Mouse (Mus musculus) spleen, postnatal 14 days (tissue): ENCODE measurements around the gene Rer1.
"Not testable (repeated sequence)": the region's sequence is repeated elsewhere in the genome, so short reads cannot be mapped to it uniquely, and the experiment has no call there.

Experiments used
- DNase-seq, 2 experiments: peaks; one replicate each; pipeline ENCODE4 v3.0.0; 2021 to 2022; ENCODE audit warnings: low spot score in 2 of 2

Rer1 gene

DNA sequence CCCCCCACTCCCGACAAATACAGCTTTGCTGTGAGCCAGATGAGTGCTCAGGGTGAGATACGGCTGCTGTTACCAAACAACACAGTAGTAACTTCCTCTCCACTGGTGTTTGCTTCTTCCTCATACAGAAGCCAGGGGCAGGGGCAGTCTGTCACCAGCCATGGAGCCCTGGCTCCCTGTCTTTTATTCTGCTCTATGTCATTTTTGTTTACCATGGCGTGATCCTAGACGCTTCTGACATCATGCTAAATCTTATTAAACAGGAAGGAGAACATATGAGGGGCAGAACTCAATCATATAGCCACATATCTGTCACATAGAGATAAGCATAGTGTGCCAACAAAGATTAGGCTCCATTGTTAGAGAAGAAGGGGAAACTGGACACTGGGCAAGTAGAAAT, 30.4 kb upstream of the Rer1 start:
- DNase-seq: no peak

DNA sequence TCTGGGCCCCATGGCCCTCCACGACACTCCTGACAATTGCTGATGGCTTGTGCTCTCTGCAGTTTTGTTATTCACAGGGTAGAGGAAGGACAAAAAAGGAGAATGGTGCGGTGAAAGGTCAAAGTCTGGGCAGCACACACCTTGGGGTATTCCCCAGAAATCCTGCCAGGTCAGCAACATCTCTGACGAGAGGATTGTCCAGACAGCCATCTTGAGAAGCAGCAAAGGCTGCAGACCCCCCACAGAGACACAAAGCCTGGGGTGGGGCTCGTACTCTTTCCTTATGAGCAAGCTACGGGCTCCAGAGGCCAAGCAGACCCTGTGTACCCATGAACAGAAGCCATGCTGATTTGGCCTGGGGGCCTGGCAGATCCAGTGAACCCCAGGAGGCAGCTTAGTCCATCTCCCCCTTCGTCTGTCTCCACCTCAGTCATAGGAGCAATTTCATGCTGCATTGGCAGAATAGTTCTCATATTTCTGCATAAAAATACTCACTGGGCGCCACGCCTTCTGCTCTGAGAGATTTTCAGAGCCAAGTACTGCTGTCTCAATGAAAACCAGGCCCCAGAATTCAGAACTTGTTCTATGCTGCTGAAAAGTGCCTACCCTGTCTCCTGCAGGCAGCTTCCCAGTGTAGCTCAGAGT, 27.7 kb upstream of the Rer1 start:
- no peak for DNase-seq

DNA sequence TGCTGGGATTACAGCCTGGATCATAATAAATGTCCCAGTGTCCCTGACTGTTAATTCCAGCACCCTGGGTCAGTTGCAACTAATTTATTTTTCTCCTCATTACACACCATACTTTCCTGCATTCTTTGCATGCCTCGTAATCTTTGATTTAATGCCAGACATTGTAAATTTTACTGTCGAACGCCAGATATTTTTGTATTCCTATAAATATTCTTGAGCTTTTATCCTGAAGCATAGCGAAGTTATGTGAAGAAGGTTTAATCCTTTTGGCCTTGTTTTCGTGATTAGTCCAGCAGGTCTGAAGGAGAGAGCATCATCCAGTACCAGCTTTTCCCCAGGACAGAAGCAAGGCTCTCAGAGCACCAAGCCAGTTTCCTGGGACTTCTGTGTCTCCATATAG, 23.3 kb upstream of the Rer1 start:
- no peak for DNase-seq

DNA sequence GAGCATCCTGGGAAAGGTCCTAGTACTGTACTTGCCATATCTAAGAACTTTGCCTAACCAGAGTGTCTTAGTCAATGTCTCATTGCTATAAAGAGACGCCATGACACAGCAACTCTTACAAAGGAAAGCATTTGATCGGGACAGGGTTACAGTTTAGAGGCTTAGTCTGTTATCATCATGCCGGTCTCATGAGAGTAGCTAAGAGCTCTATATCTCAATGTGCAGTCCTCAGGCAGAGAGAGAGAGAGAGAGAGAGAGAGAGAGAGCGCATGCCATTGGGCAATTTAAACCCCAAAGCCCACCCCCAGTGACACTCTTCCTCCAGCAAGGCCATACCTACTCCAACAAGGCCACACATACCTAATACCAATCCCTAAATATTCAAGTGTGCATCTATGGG, 21.7 kb upstream of the Rer1 start:
- no peak for DNase-seq

DNA sequence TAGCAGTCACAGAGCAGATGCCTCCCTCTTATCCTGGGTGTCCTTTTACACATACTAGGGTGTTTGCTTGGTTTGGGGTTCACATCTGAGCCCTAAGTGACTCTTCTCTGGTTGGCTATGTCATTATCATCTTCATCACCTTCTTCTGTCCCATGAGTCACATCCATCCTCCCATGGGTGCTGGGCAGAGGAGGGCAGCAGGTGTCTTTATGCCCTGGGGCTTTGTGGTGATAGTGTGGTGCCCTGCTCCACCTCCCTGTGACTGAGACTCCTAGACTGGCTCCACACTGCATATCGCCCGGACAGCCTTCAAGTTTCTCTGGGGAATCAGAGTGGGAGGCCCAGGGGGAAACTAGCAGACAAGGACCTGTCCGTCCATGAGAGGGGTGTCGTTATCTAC, 12.4 kb upstream of the Rer1 start:
- DNase-seq: no peak

DNA sequence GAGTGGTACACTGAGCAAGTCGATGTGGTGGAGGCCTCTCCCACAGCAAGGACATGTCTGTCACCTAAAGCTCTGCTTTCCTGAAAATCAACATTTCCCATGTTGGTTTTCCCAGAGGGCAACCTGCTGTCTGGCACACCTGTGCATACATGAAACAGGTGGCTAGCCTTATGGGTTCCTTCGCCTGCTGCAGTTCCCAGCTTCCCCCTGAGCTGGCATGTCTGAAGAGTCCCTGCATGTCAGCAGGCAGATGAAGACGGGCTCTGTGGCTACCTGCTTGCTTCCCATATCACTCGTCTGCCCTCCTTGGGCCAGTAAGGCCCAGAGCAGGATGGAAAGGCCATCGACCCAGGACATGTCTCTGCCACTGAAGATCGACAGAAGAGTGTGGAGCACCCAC, 11.3 kb upstream of the Rer1 start:
- DNase-seq: no peak

DNA sequence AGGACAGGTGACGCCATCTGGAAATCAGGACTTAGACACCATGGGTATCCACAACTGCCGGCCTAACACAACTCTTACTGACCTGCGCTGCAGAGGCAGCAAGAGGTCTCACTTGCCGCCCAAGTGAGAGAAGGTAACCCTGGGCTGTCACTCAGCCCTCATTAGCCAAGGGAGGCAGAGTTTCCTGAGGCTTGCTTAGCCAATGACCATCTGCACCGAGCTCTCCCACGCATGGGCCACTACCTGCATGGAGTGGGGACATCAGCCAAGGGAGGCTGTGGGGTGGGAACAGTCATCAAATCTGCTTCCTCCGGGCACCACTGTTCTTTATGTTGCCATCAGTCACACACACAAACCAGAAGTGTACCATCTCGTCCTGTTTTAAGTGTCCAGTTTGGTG, 9.8 kb upstream of the Rer1 start:
- no peak for DNase-seq

DNA sequence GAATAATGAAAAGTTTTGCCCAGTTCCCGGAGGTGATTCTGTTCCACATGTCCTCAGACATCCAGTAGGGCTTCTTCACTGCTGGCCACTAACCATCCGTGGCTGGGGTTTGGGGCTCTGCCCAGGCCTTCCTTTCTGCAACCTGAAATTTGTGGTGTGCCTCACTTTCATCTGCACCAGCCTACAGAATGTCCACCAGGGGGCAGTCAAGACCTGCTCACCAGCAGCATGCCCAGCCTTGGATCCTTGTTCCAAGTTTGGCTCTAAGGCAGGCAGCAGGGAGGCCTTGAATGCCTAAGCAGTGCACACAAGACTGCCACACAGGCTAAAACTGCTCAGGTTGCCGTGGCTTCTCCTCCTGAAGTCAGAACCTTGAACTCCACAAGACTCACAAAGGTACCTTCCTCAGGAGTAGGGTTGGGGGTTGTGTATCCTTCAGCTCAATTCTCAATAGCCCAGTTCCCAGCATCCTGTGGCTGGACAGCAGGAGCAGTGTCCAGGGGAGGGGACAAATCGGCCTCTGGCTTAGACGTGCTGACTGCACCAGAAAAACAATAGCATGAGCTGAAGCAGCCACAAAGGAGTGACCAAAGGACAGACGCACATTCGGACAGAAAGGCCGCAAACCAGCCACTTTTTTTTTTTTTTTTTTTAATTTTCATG, 9.2 kb upstream of the Rer1 start:
- peak; percentile 46 to 74 for DNase-seq

DNA sequence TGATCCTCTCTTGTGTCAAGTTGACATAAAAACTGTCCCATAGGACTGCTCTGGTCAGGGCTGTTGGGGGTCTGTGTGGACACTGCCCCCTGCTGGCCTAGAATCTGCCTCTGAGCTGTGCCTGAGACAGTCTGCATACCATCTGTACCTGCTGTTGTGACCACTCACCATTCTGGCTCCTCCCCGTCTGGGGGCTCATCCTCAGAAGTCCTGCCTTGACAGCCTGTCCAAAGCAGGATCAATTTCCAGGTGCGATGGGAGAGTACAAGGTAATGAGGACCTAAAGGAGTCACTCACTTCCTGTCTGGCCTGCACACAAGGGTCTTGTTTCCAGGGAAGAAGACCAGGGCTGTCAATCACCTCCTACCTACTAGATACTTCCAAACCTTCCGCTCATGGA, 8.4 kb upstream of the Rer1 start:
- peak; percentile 41 to 60 for DNase-seq

DNA sequence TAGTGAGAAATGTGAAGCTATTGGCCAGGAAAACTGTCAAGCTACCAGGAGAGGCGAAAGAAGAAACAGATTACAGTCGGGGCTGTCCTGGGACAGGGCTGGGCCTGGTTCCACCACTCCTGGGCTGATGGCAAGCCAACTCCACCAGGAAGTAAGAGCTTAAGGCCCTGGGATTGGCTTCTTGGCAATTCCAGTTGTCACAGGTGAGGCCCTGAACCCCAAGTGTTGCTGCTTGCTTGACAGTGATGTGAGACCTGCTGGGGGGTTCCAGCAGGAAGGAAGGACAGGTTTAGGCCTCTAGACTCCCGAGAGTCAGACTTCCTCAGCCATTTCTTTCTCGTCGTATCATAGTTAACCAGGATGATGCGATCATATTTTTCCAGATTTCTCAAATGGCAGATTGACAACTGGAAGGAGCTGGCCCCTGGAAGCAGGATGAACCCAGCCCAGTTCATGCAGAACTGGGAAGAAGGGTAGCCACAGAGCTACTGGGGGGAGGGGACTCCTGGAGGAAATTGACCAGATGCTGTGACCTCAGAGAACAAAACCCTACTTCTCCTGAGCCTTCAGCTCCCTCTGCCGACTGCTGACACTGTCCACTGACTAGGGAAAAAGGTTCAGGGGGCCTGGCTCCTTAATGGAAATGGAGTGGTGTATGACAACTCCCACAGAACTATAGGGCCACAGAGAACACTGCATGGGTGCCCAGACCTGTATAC, 7.4 kb upstream of the Rer1 start:
- DNase-seq: no peak

DNA sequence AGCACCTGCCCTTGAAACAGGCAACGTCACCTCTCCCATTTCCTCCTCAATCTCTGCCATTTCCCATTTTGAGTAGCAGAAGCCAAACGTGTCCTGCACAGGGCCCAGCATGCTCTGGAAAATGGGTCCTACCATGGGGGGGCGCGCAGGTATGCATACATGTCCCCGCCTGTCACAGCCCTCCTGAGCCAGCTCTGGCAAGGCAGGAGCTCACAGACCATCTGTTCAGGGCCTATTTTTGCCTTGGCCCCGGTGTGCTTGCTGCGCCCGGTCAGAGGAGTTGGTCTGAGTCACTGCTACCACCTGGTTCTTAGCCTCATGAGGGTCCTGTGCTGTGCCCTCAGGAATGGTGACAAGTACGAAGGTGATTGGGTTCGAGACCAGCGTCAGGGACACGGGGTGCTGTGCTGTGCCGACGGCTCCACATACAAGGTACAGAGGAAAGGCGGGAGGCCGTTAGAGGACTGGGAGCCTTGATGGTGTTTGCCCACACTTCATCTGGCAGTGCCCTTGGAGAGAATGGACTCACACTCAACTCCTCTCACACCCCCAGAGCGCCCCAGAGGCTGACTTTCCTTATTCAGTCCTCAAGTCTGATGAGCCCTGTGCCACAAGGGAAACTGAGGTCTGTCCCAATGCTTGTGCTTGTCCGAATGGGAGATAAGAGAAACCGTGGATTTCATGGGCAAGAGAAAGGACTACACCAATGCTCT, 6.7 kb upstream of the Rer1 start:
- no peak for DNase-seq

DNA sequence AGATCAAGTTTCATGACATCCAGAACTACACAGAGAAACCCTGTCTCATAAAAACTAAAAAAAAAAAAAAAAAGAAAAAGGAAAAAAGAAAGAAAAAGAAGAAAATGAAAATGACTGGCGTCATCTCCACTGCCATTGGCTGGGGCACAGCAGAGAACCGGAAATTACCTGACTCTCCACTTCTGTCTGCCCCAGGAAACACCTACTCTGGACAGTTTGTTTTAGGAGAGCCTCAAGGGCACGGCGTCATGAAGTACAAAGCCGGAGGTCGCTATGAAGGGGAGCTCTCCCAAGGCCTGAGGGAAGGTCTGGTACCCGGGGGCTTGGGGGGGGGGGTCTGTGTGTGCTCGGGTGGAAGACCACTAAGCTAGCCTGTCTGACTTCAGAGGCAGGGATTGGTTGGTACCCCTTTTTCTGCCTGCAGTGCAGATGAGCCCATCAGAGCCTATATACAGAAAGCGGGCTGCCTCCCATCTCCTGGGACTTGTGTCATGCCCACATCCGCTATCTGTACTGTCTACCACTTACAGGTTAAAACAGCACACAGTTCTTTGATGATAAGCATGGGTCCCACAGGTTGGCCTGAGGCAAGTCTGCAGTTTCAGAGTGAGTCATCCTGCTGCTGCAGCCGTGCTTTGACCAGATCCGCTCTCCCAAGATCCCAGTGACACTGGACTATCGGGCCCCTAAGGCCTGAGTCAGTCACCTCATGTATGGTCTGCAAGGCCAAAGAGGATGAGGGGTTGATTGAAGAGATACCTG, 4.7 kb upstream of the Rer1 start:
- DNase-seq: no peak

DNA sequence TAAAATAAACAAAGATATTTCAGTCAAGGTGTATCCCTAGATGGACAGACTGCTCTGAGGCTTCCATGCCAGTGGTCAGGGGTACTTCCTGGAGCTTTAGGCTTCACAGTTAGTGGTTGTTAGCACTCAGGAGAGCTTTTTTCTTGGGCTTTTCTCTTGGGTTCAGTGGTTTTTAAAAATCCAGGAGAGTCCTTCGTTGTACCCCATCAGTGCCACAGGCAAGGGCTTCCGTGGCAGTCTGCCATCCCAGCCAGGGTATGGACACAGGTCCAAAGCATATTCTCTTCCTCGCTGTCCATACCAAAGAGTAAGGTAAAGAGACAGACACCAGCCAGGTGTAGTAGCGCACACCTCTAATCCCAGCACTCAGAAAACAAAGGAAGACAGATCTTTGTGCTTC, 4.0 kb upstream of the Rer1 start:
- DNase-seq: no peak

DNA sequence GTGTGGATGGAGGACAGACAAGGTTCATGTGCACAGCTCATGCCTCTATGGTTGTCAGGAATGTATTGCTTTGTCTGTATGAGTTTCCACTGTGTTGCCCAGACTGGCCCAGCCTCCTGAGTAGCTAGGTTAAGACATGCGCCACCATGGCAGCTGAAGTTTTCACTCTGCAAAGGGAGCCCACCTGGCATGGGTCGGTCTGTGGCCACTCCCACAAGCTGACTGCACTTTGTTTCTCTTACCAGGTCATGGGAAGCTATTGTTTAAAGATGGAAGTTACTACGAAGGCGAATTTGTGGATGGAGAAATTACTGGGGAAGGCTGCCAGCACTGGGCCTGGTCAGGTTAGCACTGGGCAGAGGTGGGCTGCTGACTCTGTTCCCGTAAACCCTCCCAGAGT, 3.1 kb upstream of the Rer1 start:
- DNase-seq: no peak

DNA sequence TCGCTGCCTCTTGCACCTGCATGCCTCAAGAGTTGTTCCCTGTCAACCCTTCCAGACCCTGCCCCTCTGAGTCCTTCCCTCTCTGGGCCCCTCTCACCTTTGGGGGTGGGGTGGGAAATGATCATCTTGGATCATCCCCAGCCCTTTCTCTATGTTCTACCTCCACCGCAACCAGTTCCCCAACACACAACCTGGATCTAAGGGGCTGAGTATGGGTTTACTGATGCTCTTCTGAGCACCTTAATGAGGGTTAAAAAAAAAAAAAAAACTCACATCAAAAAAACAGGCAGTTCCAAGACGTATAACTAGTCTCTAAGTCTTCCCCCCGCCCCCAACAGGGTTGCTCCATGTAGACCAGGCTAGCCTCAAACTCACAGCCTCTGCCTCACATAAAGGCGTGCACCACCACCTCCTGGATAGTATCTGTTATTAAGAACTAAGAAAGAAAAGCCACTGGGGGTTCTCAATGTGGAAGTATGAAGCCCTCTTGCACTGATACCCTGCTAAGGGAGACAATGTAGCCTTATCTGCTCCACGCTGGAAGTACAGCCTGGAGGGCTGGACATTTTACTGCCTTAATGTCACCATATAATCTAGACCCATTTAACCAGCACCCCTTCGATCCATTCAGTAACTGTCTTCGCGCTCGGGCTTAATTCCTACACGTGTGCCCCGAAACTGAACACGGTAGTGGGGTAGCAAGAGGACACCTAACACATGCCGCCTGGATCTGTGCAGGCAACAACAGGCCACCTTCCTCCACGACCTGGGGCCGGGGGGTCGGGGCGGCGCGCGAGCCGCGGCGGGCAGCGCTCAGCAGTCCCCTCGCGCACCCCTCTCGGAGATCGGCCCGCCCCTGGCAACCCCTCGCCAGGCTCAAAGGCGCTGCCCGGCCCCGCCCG, 725 bp downstream of the Rer1 start:
- no peak for DNase-seq

DNA sequence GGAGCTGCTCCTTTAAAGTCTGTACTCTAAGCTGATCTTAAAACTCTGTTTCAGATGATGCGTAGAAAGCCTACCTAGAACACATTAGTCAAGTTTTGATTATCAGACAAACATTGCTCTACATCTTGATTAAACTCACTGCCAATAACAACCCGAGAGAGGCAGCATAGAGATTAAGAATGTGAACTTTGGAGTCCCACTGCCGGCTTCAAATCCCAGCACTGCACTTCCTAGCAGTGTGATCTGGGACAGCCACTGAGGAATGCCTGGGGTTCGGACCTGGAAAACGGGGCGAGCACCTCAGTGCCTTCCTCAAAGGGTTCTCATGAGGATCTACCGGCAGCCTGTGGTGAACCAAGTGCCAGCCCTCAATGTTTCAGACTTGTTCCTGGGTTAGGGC, 1.8 kb downstream of the Rer1 start:
- DNase-seq: no peak

DNA sequence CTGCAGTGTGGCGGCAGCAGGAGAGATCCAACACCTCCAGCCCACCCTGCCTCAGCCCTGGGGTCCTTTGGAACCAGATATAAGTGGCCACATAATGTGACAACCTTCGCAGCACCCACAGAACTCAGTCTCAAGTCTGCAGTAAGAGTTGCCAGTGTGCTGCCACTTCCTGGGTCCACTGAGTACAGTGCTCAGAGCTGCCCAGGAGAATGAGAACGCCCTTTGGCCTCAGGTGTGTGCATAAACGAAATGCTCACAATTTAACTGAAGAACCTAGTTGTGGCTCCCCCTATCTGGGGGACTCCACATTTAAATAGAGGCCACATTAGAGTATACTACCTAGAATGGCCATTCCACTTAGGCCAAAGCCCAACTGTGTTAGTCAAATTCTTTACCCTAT, 2.6 kb downstream of the Rer1 start:
- no peak for DNase-seq

DNA sequence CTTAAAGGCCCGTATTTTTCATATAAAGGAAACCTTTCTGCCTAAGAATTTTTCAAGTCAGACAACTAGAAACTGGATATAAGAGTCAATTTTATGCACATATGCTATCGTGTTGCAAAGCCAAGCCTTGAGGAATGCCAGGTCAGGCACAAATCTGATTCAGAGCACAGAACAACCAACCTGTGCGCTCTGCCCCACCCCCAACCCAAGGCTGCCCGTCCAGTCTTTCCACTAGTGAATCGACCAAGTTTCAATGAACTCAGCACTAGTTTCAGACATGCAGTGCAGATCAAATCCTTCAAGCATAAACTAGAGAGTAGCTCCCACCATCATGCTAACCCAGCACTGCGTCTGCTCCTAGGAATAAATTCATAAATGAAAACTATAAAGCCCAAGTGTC, 6.5 kb downstream of the Rer1 start:
- DNase-seq: no peak

DNA sequence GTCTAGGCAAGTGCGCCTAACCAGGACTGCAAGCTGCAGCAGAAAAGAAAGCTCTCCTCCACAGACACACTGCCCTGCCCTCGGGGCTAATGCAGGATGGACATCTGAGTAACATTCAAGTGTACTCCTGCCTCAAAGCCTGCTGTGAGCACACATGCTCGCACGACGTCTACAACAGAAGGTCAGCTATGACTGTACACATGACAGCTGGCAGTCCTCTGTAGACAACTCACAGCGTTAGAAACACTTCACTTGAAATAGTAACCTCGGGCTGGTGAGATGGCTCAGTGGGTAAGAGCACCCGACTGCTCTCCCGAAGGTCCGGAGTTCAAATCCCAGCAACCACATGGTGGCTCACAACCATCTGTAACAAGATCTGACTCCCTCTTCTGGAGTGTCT, 7.4 kb downstream of the Rer1 start:
- DNase-seq: not testable (repeated sequence)

DNA sequence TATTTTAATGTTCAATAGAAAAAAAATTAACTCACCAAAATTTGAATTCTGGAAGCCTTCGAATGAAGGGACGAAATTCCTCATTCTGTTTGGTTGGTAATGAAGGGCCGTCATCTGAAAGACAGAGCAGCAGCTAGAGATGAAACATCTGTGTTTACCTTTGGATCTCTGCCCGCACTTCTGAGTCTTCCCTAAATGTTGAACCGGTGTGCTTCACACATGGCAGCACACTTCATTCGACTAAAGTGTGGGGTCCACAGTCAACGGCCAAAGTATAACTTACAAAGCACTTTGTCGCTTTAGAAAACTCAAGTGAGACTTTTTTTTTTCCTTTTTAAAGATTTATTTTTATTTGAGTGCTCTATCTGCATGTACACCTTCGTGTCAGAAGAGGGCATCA, 9.5 kb downstream of the Rer1 start:
- no peak for DNase-seq

DNA sequence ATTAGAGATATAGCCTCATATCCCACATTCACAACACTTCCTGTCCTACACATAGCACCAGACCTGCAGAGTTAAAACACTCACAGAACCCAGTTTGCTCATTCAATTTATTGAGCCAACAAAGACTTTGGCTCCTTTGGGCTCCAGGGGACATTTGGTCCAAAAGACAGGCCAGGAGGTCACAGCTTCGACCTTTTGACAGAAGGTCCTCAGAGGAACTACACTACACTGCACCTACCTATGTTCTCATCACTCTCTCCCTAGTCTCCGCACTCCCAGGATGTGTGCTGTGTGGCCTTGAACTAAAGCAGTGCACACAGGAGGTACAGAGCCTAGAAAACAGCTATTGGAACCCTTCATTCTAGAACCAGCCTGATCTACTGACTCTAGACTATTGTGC, 10.4 kb downstream of the Rer1 start:
- DNase-seq: no peak
